Mouse (Mus musculus) MEL-GATA-1-ER (cell line): ENCODE results near the gene Ngef.

ENCODE experiments used
- DNase-seq: peaks from one replicate; pipeline ENCODE4 v3.0.0-alpha.2; 2012; ENCODE audit warnings: low read depth; ENCODE audit errors: extremely low read depth

Gene Ngef

GRCm38 (mm10) chr1:87565760-87566159, 7.9 kb downstream of the Ngef start:
- no peak for DNase-seq

GRCm38 (mm10) chr1:87562967-87563366, 10.7 kb downstream of the Ngef start:
- no peak for DNase-seq

GRCm38 (mm10) chr1:87553586-87553985, 20.1 kb downstream of the Ngef start:
- no peak for DNase-seq

GRCm38 (mm10) chr1:87551008-87551407, 22.7 kb downstream of the Ngef start:
- peak; percentile 4 for DNase-seq

- peak; percentile 7 for DNase-seq
Measured at GRCm38 (mm10) chr1:87541614-87542013, 32.1 kb downstream of the Ngef start.

- no peak for DNase-seq
Measured at GRCm38 (mm10) chr1:87537008-87537407, 36.7 kb downstream of the Ngef start.

- DNase-seq = no peak
Measured at GRCm38 (mm10) chr1:87534118-87534517, 39.6 kb downstream of the Ngef start.

GRCm38 (mm10) chr1:87532346-87532745, 41.3 kb downstream of the Ngef start:
- DNase-seq = no peak

- DNase-seq = no peak
Measured at GRCm38 (mm10) chr1:87527191-87527590, 46.5 kb downstream of the Ngef start.

GRCm38 (mm10) chr1:87525041-87525440, 48.6 kb downstream of the Ngef start:
- DNase-seq = no peak

- no peak for DNase-seq
Measured at GRCm38 (mm10) chr1:87521523-87521922, 52.1 kb downstream of the Ngef start.

- DNase-seq = no peak
Measured at GRCm38 (mm10) chr1:87520467-87520866, 53.2 kb downstream of the Ngef start.

GRCm38 (mm10) chr1:87510845-87511244, 62.8 kb downstream of the Ngef start:
- DNase-seq = no peak

- DNase-seq = no peak
Measured at GRCm38 (mm10) chr1:87510166-87510691, 63.4 kb downstream of the Ngef start.

GRCm38 (mm10) chr1:87509561-87510165, 64.0 kb downstream of the Ngef start, which contains the start of gene Neu2:
Neu2 (plus strand) TSS chr1:87509889.
- no peak for DNase-seq

- DNase-seq = no peak
Measured at GRCm38 (mm10) chr1:87508591-87509560, 64.8 kb downstream of the Ngef start.

- no peak for DNase-seq
Measured at GRCm38 (mm10) chr1:87507857-87508256, 65.8 kb downstream of the Ngef start.

- DNase-seq = no peak
Measured at GRCm38 (mm10) chr1:87505524-87505923, 68.1 kb downstream of the Ngef start.

GRCm38 (mm10) chr1:87493542-87493941, 80.1 kb downstream of the Ngef start:
- no peak for DNase-seq

GRCm38 (mm10) chr1:87492285-87492684, 81.4 kb downstream of the Ngef start:
- no peak for DNase-seq

GRCm38 (mm10) chr1:87486386-87486785, 87.3 kb downstream of the Ngef start:
- DNase-seq = no peak

- DNase-seq = no peak
Measured at GRCm38 (mm10) chr1:87482546-87482945, 91.1 kb downstream of the Ngef start.
